Mouse (Mus musculus) midbrain, embryonic 15.5 days (tissue): Measurements from ENCODE around the gene Mbd5. TPM values are rescaled to one million over a fixed set of nuclear protein-coding genes. Genes with fewer than 3 reads are reported as not detected.
"Not testable (repeated sequence)": the region's sequence is repeated elsewhere in the genome, so short reads cannot be mapped to it uniquely, and the experiment has no call there.

Source experiments
- ATAC-seq: fragments of 200-750 bp; cut with Nextera tagmentation; replicated peaks from 2 replicates; pipeline ENCODE4 v1.8.0; 2017; ENCODE audit warnings: moderate TSS enrichment
- H3K27ac ChIP-seq: fragments of 300-500 bp; sonication (generic); 2 replicates; pipeline ENCODE4 v1.5.1; 2015; ENCODE audit warnings: mild to moderate bottlenecking, inconsistent platforms
- H3K27me3 ChIP-seq: fragments of 300-500 bp; sonication (generic); replicated peaks from 2 replicates; pipeline ENCODE4 v1.6.1; 2015; ENCODE audit warnings: inconsistent platforms
- H3K36me3 ChIP-seq: fragments of 300-500 bp; sonication (generic); replicated peaks from 2 replicates; pipeline ENCODE4 v1.6.1; 2015; ENCODE audit warnings: inconsistent platforms
- H3K4me1 ChIP-seq: fragments of 300-500 bp; sonication (generic); 2 replicates; pipeline ENCODE4 v1.6.1; 2015; ENCODE audit warnings: inconsistent platforms
- H3K4me2 ChIP-seq: fragments of 300-500 bp; sonication (generic); 2 replicates; pipeline ENCODE4 v1.6.1; 2015; ENCODE audit warnings: inconsistent platforms, mild to moderate bottlenecking, moderate library complexity
- H3K4me3 ChIP-seq: fragments of 300-500 bp; sonication (generic); 2 replicates; pipeline ENCODE4 v1.5.1; 2015; ENCODE audit warnings: mild to moderate bottlenecking, inconsistent platforms
- H3K9ac ChIP-seq: fragments of 300-500 bp; sonication (generic); 2 replicates; pipeline ENCODE4 v1.6.1; 2015; ENCODE audit warnings: mild to moderate bottlenecking, inconsistent platforms
- H3K9me3 ChIP-seq: fragments of 300-500 bp; sonication (generic); 2 replicates; pipeline ENCODE4 v1.6.1; 2016; ENCODE audit warnings: inconsistent platforms
- WGBS: fragments of 180-500 bp; shearing (Covaris S2); methylation state at CpG from one replicate; pipeline ENCODE4 v1.1.7; 2015; ENCODE audit warnings: mixed read lengths; 5-methylcytosine and 5-hydroxymethylcytosine counted together
- polyA plus RNA-seq: library from polyadenylated mRNA; unstranded; fragments of >200 nt; fragmentation: Nextera tagmentation; extraction: Ambion mirVana; gene quantifications from 2 replicates; pipeline ENCODE4 v1.2.1, GENCODE M21; 2015

The Mbd5 gene
- polyA plus RNA-seq, 1 experiment from 2014 or later, result 46.6 TPM

DNA sequence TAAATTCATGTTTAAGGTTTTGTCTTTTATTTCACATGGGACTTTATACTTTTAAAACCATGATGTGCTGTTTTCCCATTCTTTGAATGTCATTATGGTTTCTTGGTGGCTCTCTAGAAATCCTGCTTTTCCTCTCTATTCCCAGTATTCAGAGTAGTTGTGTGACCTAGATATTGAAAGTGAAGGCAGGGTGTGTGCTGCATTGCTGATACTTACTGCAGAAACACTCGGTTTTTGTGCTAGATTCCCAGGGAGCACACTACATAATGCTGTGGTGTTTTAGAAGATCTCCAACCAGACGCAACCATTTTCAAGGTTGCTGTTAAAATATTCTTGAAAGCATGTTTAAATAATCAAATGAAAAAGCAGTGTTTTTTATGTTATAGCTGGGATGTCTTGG, 241.7 kb downstream of the Mbd5 start:
- Histone ChIP-seq H3K4me1 (no peaks in the 10 kb centered on the region), H3K9ac (no peak overlapping the region), H3K9me3 (no peaks in the 10 kb centered on the region), H3K36me3 (no peaks in the 10 kb centered on the region), H3K4me2 (no peak overlapping the region), H3K27me3 (no peaks in the 10 kb centered on the region), H3K27ac (peak overlapping the region; percentile 42; the same call in 1 of the 2 replicates), H3K4me3 (no peak overlapping the region)
- 57% methylated on average over 2 of the region's 2 CpGs for whole genome bisulfite sequencing
- ATAC-seq, result 0 out of 2 replicates have a peak, but pooled peaks have one; percentile 52

DNA sequence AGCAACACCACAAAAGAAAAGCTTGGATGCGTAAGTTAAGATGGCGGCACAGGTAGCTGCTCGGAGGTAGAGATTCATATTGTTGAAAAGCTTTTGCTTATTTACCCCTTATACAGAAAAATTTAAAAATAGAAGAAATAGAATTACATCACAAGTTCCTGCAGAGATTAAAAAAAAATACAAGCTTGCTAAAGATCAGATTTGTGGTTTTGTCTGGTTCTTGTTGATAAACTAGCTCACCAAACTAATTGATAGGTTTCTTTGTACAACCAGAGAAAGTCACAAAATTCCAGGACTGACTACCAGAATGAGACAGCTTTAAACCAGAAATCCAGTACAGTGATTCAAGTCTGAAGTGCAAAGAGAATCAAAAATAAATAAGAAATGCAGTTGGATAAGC, 242.4 kb downstream of the Mbd5 start:
- Histone ChIP-seq H3K4me1 (no peaks in the 10 kb centered on the region), H3K36me3 (no peaks in the 10 kb centered on the region), H3K4me2 (no peak overlapping the region), H3K9ac (no peak overlapping the region), H3K9me3 (no peaks in the 10 kb centered on the region), H3K27me3 (no peaks in the 10 kb centered on the region), H3K4me3 (no peak overlapping the region), H3K27ac (no peak overlapping the region)
- no peak for ATAC-seq
- WGBS, result 86% methylated on average over 3 of the region's 3 CpGs

GRCm38 (mm10) chr2:49204081-49204480, 254.8 kb downstream of the Mbd5 start:
- no peak overlapping the region for H3K4me3 ChIP-seq
- H3K36me3 ChIP-seq, result no peaks in the 10 kb centered on the region
- H3K27me3 ChIP-seq, result no peaks in the 10 kb centered on the region
- no peaks in the 10 kb centered on the region for H3K4me1 ChIP-seq
- H3K9ac ChIP-seq, result no peak overlapping the region
- 72% methylated on average over 1 of the region's 1 CpGs for WGBS
- ATAC-seq, result no peak
- no peaks in the 10 kb centered on the region for H3K9me3 ChIP-seq
- no peak overlapping the region for H3K27ac ChIP-seq
- H3K4me2 ChIP-seq, result no peak overlapping the region

DNA sequence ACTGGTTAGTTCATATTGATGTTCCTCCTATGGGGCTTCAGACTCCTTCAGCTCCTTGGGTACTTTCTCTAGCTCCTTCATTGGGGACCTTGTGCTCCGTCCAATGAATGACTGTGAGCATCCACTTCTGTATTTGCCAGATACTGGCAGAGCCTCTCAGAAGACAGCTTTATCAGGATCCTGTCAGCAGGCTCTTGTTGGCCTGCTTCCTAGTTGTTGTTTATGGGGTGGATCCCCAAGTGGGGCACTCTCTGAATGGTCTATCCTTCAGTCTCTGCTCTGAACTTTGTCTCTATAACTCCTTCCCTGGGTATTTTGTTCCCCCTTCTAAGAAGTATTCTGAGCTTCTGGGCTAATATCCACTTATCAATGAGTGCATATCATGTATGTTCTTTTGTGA, 256.4 kb downstream of the Mbd5 start:
- not testable (repeated sequence) for H3K4me1 ChIP-seq, H3K9ac ChIP-seq, H3K36me3 ChIP-seq, H3K9me3 ChIP-seq, ATAC-seq, H3K4me3 ChIP-seq, H3K4me2 ChIP-seq, H3K27me3 ChIP-seq, H3K27ac ChIP-seq
- 98% methylated on average over 1 of the region's 1 CpGs for WGBS

DNA sequence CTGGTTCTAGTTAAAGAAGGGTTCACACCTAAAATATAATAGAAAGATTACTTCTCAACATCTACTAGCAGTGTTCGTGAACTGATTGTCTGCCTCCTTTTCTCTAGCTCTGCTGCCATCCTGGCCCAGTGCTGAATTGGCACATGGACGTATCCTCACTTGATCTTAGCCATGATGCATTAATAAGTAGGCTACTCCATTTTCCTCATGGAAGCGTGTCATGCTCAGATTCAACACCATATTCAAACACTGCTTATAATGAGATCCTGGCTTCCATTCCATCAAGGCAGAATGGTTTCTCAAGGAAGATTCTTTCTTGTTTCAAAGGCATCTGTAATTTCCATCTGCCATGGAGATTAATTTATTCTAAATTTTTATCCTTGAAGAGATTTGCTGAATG, 260.0 kb downstream of the Mbd5 start:
- Histone ChIP-seq H3K36me3 (no peaks in the 10 kb centered on the region), H3K27ac (no peak overlapping the region), H3K9ac (no peak overlapping the region), H3K4me2 (no peak overlapping the region), H3K27me3 (no peaks in the 10 kb centered on the region), H3K4me1 (no peaks in the 10 kb centered on the region), H3K9me3 (no peaks in the 10 kb centered on the region), H3K4me3 (no peak overlapping the region)
- no peak for ATAC-seq
- 75% methylated on average over 3 of the region's 3 CpGs for WGBS

DNA sequence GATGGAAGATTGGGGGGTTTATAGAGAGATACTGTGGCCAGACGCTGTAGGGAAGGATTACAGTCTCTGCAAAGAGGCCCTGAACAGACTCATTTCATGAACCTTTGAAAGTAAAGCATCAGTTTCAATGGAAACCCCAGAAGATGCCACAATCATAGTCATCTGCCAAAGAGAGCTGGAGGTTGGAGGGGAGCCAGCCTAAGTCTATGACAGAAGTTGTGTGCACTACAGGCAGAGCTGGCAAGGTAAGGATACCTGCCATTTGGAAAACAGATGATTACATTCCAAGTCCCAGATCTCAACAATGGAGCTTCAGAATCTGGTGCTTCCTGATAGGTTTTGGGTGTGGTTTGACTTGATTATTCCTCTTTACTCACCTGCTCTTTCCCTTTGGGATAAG, 261.1 kb downstream of the Mbd5 start:
- H3K4me2 ChIP-seq, result no peak overlapping the region
- 96% methylated on average over 1 of the region's 1 CpGs for WGBS
- no peak overlapping the region for H3K9ac ChIP-seq
- no peaks in the 10 kb centered on the region for H3K9me3 ChIP-seq
- H3K4me3 ChIP-seq, result no peak overlapping the region
- H3K27me3 ChIP-seq, result no peaks in the 10 kb centered on the region
- ATAC-seq, result no peak
- no peaks in the 10 kb centered on the region for H3K4me1 ChIP-seq
- no peaks in the 10 kb centered on the region for H3K36me3 ChIP-seq
- H3K27ac ChIP-seq, result no peak overlapping the region

- Histone ChIP-seq H3K9me3 (no peaks in the 10 kb centered on the region), H3K9ac (no peak overlapping the region), H3K4me2 (no peak overlapping the region), H3K4me1 (no peaks in the 10 kb centered on the region), H3K36me3 (no peaks in the 10 kb centered on the region), H3K4me3 (no peak overlapping the region), H3K27ac (no peak overlapping the region), H3K27me3 (no peaks in the 10 kb centered on the region)
- no peak for ATAC-seq
Observed at GRCm38 (mm10) chr2:49229725-49230124, 280.4 kb downstream of the Mbd5 start.

- Histone ChIP-seq H3K4me1 (no peaks in the 10 kb centered on the region), H3K9ac (no peak overlapping the region), H3K4me2 (no peak overlapping the region), H3K36me3 (no peaks in the 10 kb centered on the region), H3K4me3 (no peak overlapping the region), H3K27ac (no peak overlapping the region), H3K9me3 (no peaks in the 10 kb centered on the region), H3K27me3 (no peaks in the 10 kb centered on the region)
- 84% methylated on average over 2 of the region's 2 CpGs for WGBS
- no peak for ATAC-seq
Observed at GRCm38 (mm10) chr2:49234064-49234463, 284.8 kb downstream of the Mbd5 start.

DNA sequence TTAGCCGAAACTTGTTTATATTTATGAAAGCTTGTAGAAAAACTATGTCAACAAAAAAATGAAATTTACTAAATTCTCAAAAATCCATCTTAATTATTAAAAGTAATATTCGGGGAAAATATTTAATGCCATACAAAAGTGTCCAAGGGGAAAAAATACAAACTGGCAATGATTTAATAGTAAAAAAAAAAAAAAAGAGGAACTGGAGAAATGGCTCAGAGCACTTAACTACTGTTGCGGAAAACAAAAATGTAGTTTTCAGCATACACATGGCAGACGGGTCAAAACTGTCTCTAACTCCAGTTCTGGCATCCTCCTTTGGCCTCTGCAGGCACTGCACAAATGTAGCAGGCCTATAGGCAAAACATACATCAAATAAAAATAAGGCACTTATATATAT, 292.4 kb downstream of the Mbd5 start:
- Histone ChIP-seq H3K4me3 (no peak overlapping the region), H3K4me2 (no peak overlapping the region), H3K9me3 (no peaks in the 10 kb centered on the region), H3K36me3 (no peaks in the 10 kb centered on the region), H3K27ac (no peak overlapping the region), H3K27me3 (no peaks in the 10 kb centered on the region), H3K4me1 (no peaks in the 10 kb centered on the region), H3K9ac (no peak overlapping the region)
- ATAC-seq, result no peak
- 92% methylated on average over 4 of the region's 4 CpGs for WGBS

DNA sequence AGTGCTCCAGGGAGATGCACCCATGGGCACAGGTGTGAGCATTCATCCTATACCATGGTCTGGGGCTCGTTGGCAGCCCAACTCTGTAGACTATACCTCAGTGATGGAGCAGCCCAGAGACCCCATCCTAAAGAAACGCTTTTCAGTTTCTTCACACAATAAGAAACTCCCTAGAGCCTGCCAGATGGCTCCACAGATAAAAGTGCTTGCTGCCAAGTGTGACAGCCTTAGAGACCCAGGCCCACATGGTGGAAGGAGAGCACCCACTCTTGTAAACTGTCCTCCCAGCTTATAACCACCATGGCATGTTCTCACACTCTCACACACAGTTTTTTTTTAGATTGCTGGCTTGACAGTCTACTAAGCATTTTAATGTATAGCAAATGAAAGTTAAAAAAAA, 314.8 kb downstream of the Mbd5 start:
- no peaks in the 10 kb centered on the region for H3K36me3 ChIP-seq
- H3K9ac ChIP-seq, result no peak overlapping the region
- no peaks in the 10 kb centered on the region for H3K27me3 ChIP-seq
- no peak overlapping the region for H3K4me3 ChIP-seq
- H3K4me1 ChIP-seq, result no peaks in the 10 kb centered on the region
- WGBS, result 59% methylated on average over 2 of the region's 2 CpGs
- no peak overlapping the region for H3K4me2 ChIP-seq
- ATAC-seq, result no peak
- no peaks in the 10 kb centered on the region for H3K9me3 ChIP-seq
- H3K27ac ChIP-seq, result no peak overlapping the region

- no peaks in the 10 kb centered on the region for H3K9me3 ChIP-seq
- peak; percentile 92 for ATAC-seq
- WGBS, result 17% methylated on average over 11 of the region's 11 CpGs
Observed at GRCm38 (mm10) chr2:49272295-49272967, 323.1 kb downstream of the Mbd5 start.

GRCm38 (mm10) chr2:49276017-49276722, 326.9 kb downstream of the Mbd5 start:
- no peaks in the 10 kb centered on the region for H3K9me3 ChIP-seq
- H3K9ac ChIP-seq, result no peak overlapping the region
- WGBS, result 95% methylated on average over 4 of the region's 4 CpGs
- no peak overlapping the region for H3K4me3 ChIP-seq
- H3K36me3 ChIP-seq, result no peaks in the 10 kb centered on the region
- no peak for ATAC-seq
- no peaks in the 10 kb centered on the region for H3K27me3 ChIP-seq
- H3K4me1 ChIP-seq, result peaks cover 9% of the 10 kb centered on the region; the same call in 1 of the 2 replicates
- H3K27ac ChIP-seq, result no peak overlapping the region
- no peak overlapping the region for H3K4me2 ChIP-seq

More at GRCm38 (mm10) chr2:49272295-49272967, 323.1 kb downstream of the Mbd5 start:
- H3K27me3 ChIP-seq, result no peaks in the 10 kb centered on the region
- H3K4me2 ChIP-seq, result no peak overlapping the region
- no peak overlapping the region for H3K9ac ChIP-seq
- H3K27ac ChIP-seq, result no peak overlapping the region
- peaks cover 9% of the 10 kb centered on the region; the same call in 1 of the 2 replicates for H3K4me1 ChIP-seq
- H3K36me3 ChIP-seq, result no peaks in the 10 kb centered on the region
- no peak overlapping the region for H3K4me3 ChIP-seq

- Histone ChIP-seq H3K27ac (no peak overlapping the region), H3K4me3 (no peak overlapping the region), H3K9me3 (no peaks in the 10 kb centered on the region), H3K36me3 (no peaks in the 10 kb centered on the region), H3K4me1 (no peaks in the 10 kb centered on the region), H3K4me2 (no peak overlapping the region), H3K27me3 (no peaks in the 10 kb centered on the region), H3K9ac (no peak overlapping the region)
- no peak for ATAC-seq
Observed at GRCm38 (mm10) chr2:49280496-49280895, 331.2 kb downstream of the Mbd5 start.
